Mouse (Mus musculus) small intestine, adult 2 months (tissue): ENCODE measurements around the gene Gzmb.

ENCODE experiments used
- CTCF ChIP-seq: fragments of 200-500 bp; IDR thresholded peaks from 2 replicates; pipeline ENCODE4 v1.5.1; 2012; ENCODE audit warnings: low read depth, mild to moderate bottlenecking, control low read depth, inconsistent platforms, low read length, moderate library complexity, mixed read lengths; ENCODE audit not compliant: insufficient replicate concordance, insufficient read length; ENCODE audit errors: extremely low read depth
- POLR2A ChIP-seq: fragments of 200-500 bp; IDR thresholded peaks from 2 replicates; pipeline ENCODE4 v1.6.1; 2012; ENCODE audit warnings: low read depth, mild to moderate bottlenecking, control low read depth, inconsistent platforms, low read length, moderate library complexity

DNA sequence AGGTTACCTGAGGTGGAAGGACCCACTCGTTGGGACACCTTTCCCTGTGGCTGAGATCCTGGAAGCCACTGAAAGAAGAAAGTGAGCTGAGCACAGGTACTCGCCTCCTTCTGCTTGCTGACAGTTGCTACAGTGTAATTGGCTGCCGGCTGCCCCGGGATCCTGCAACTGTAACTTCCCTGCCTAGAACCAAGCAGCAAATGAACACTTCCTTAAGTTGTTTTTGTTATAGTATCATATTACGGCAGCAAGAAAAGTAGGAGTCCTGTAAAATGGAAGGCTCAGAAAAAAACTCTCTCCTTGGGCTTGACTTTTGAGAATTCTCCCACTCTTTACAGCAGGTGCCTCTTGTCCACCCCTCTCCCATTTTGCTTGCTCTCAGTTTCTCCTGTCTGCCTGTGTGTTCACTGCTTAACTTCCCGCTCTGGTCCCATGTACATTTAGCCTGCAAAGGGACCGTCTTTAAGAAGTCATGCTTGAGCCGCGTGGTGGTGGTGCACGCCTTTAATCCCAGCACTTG lies 41.5 kb upstream of the Gzmb start:
- no peak for TF ChIP-seq CTCF
- TF ChIP-seq POLR2A, result no peak
